Mouse (Mus musculus) embryonic facial prominence, embryonic 13.5 days (tissue): ENCODE results near the gene Selenoh. TPM values are rescaled to one million over a fixed set of nuclear protein-coding genes. Genes with fewer than 3 reads are reported as not detected.

ENCODE experiments used
- ATAC-seq: fragments of 200-750 bp; cut with Nextera tagmentation; 2 replicates; pipeline ENCODE4 v1.8.0; 2017; ENCODE audit warnings: low read depth; ENCODE audit not compliant: insufficient number of reproducible peaks, insufficient read depth, low FRiP score, low TSS enrichment
- H3K27ac ChIP-seq: fragments of 300-500 bp; sonication (generic); 2 replicates; pipeline ENCODE4 v1.5.1; 2015; ENCODE audit warnings: moderate library complexity, mild to moderate bottlenecking, inconsistent platforms
- H3K27me3 ChIP-seq: fragments of 300-500 bp; sonication (generic); 2 replicates; pipeline ENCODE4 v1.6.1; 2015; ENCODE audit warnings: mild to moderate bottlenecking, inconsistent platforms
- H3K36me3 ChIP-seq: fragments of 300-500 bp; sonication (generic); 2 replicates; pipeline ENCODE4 v1.6.1; 2015; ENCODE audit warnings: mild to moderate bottlenecking, inconsistent platforms
- H3K4me1 ChIP-seq: fragments of 300-500 bp; sonication (generic); 2 replicates; pipeline ENCODE4 v1.6.1; 2015; ENCODE audit warnings: inconsistent platforms
- H3K4me2 ChIP-seq: fragments of 300-500 bp; sonication (generic); 2 replicates; pipeline ENCODE4 v1.6.1; 2015; ENCODE audit warnings: moderate library complexity, mild to moderate bottlenecking, inconsistent platforms
- H3K4me3 ChIP-seq: fragments of 300-500 bp; sonication (generic); 2 replicates; pipeline ENCODE4 v1.5.1; 2015; ENCODE audit warnings: mild to moderate bottlenecking, inconsistent platforms
- H3K9ac ChIP-seq: fragments of 300-500 bp; sonication (generic); 2 replicates; pipeline ENCODE4 v1.6.1; 2015; ENCODE audit warnings: mild to moderate bottlenecking, inconsistent platforms
- H3K9me3 ChIP-seq: fragments of 300-500 bp; sonication (generic); 2 replicates; pipeline ENCODE4 v1.6.1; 2016; ENCODE audit warnings: inconsistent platforms
- WGBS: fragments of 180-500 bp; shearing (Covaris S2); methylation state at CpG from one replicate; pipeline ENCODE4 v1.1.7; 2015; ENCODE audit warnings: mixed read lengths; 5-methylcytosine and 5-hydroxymethylcytosine counted together
- polyA plus RNA-seq: library from polyadenylated mRNA; unstranded; fragments of >200 nt; fragmentation: Nextera tagmentation; extraction: Ambion mirVana; gene quantifications from 2 replicates; pipeline ENCODE4 v1.2.1, GENCODE M21; 2015

Selenoh gene
- 292 and 345 TPM in 2 replicates for polyA plus RNA-seq

- Histone ChIP-seq H3K36me3 (peaks cover 41% of the 10 kb centered on the region), H3K9ac (peak within 1 kb of the TSS; percentile 96), H3K9me3 (no peaks in the 10 kb centered on the region), H3K4me3 (peak within 1 kb of the TSS; percentile 91), H3K27ac (peak within 1 kb of the TSS; percentile 95), H3K27me3 (no peaks in the 10 kb centered on the region), H3K4me2 (peak within 1 kb of the TSS; percentile 71), H3K4me1 (peaks cover 14% of the 10 kb centered on the region)
- WGBS = under 1% methylated on average over 20 of the region's 20 CpGs
- ATAC-seq = peak; percentile 94
These were observed at the start of gene Selenoh for GRCm38 (mm10) chr2:84670569-84670933. Gene Selenoh, minus strand, starts transcription at chr2:84670770.

DNA sequence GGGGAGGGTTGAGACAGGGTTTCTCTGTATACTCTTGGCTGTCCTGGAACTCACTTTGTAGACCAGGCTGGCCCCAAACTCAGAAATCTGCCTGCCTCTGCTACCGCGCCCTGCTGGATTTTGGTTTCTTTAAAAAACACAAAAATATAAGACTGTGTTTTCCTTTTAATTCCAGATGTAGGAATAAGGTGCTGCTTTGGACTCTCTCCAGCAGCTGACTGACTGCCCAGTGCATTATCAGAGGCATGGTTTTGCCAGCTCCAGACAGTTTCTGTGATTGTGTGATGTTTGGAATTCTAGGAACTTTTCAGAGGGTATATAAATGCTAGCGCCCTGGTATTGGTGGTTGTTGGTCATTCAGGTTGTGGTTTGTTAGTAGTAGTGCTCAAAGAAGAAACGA is 46.8 kb upstream of the Selenoh start:
- 93% methylated on average over 4 of the region's 4 CpGs for whole genome bisulfite sequencing

DNA sequence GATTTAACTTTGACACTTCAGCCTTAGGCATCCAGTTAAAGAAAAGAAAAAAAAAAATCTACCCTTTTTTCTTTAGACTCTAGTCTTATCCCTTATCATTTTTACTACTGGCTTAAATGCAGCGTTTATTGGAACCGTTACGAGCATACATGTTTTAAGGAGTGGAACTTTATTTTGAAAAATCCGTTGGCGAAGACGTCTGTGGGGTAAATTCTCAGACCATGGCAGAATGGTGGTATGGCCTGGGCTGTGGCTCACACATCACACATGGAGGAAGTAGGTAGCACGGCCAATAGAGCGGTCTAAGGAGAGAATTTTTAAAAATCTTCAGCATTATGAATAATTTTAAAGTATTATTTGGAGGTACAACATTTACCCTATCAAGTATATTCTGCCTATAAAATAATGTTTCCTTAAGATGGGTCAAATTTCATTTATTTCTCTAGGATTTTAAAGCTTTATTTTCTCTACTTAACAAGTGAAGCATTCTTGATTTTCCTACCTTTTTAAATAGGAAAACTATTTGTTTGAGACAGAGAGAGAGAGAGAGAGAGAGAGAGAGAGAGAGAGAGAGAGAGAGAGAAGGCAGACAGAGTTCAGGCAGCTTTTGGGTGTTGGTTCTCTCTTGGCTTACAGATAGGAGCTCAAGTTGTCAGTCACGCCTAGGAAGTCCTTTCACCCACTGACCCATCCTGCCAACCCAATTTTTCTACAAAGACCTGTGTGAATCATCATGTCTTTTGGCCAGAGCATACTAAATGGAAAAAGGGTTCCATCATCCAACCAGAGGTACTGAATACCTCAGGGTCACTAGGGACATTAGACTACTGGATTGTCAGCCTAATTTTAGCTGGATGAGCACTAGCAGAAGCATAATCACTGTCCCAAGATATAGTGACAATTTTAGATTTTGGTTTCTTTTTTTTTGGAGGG is 46.1 kb upstream of the Selenoh start:
- H3K36me3 ChIP-seq = peaks cover 6% of the 10 kb centered on the region
- no peak for ATAC-seq
- peak overlapping the region; percentile 93 for H3K4me3 ChIP-seq
- 32% methylated on average over 9 of the region's 9 CpGs for WGBS
- H3K27me3 ChIP-seq = no peaks in the 10 kb centered on the region
- H3K27ac ChIP-seq = peak overlapping the region; percentile 96
- H3K4me1 ChIP-seq = peaks cover 13% of the 10 kb centered on the region
- H3K9me3 ChIP-seq = no peaks in the 10 kb centered on the region
- peak overlapping the region; percentile 68 for H3K4me2 ChIP-seq
- H3K9ac ChIP-seq = peak overlapping the region; percentile 77

More for the DNA sequence above, 46.8 kb upstream of the Selenoh start:
- Histone ChIP-seq H3K9me3 (no peaks in the 10 kb centered on the region), H3K4me3 (no peak overlapping the region), H3K9ac (no peak overlapping the region), H3K4me1 (peaks cover 13% of the 10 kb centered on the region), H3K36me3 (peaks cover 8% of the 10 kb centered on the region), H3K27ac (no peak overlapping the region), H3K4me2 (no peak overlapping the region), H3K27me3 (no peaks in the 10 kb centered on the region)
- no peak for ATAC-seq

- no peaks in the 10 kb centered on the region for H3K9me3 ChIP-seq
- peak overlapping the region; percentile 68 for H3K4me2 ChIP-seq
- H3K9ac ChIP-seq = peak overlapping the region; percentile 77
- H3K36me3 ChIP-seq = peaks cover 2% of the 10 kb centered on the region
- peak overlapping the region; percentile 96 for H3K27ac ChIP-seq
- H3K27me3 ChIP-seq = no peaks in the 10 kb centered on the region
- under 1% methylated on average over 33 of the region's 33 CpGs for WGBS
- peak overlapping the region; percentile 93 for H3K4me3 ChIP-seq
- ATAC-seq = peak; percentile 94
- H3K4me1 ChIP-seq = peaks cover 13% of the 10 kb centered on the region
These were observed 45.2 kb upstream of the Selenoh start for GRCm38 (mm10) chr2:84715562-84716361.

- H3K36me3 ChIP-seq = peaks cover 10% of the 10 kb centered on the region
- H3K4me2 ChIP-seq = peak within 1 kb of the TSS; percentile 68
- H3K4me3 ChIP-seq = peak within 1 kb of the TSS; percentile 93
- WGBS = 1% methylated on average over 106 of the region's 107 CpGs
- H3K9ac ChIP-seq = peak within 1 kb of the TSS; percentile 99
- H3K27me3 ChIP-seq = no peaks in the 10 kb centered on the region
- no peaks in the 10 kb centered on the region for H3K9me3 ChIP-seq
- peak; percentile 96 for ATAC-seq
- H3K27ac ChIP-seq = peak within 1 kb of the TSS; percentile 96
- H3K4me1 ChIP-seq = peaks cover 13% of the 10 kb centered on the region
These were observed 44.4 kb upstream of the Selenoh start, which contains the start of gene Zdhhc5 for GRCm38 (mm10) chr2:84714811-84715561. Gene Zdhhc5, minus strand, starts transcription at chr2:84715180.

DNA sequence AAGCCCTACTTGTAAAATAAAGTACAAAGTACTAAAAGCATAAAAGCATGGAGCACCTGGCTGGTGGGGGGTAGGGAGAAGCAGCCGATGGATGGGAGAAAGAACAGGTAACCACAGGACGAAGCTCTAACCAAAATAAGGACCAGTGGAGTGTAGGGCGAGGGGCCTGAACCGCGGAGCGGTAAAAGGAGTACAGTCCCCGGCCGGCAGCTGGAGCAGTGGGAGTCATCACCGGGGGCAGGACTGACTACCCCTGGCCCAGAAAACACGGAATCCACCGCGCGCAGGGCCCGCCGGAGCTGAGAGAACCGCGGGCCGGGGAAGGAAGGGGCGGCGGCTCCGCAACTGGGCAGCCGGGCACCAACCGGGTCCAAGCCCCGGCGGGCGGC is 43.8 kb upstream of the Selenoh start:
- H3K27ac ChIP-seq = peak overlapping the region; percentile 96
- peak overlapping the region; percentile 68 for H3K4me2 ChIP-seq
- H3K4me3 ChIP-seq = peak overlapping the region; percentile 93
- no peak; the same call in 1 of the 2 replicates for ATAC-seq
- under 1% methylated on average over 26 of the region's 26 CpGs for WGBS
- H3K4me1 ChIP-seq = peaks cover 13% of the 10 kb centered on the region
- peak overlapping the region; percentile 99 for H3K9ac ChIP-seq
- H3K9me3 ChIP-seq = no peaks in the 10 kb centered on the region
- peaks cover 15% of the 10 kb centered on the region for H3K36me3 ChIP-seq
- H3K27me3 ChIP-seq = no peaks in the 10 kb centered on the region

- ATAC-seq = no peak
- WGBS = 87% methylated on average over 2 of the region's 2 CpGs
- Histone ChIP-seq H3K27ac (no peak overlapping the region), H3K9me3 (no peaks in the 10 kb centered on the region), H3K9ac (no peak overlapping the region), H3K4me2 (no peak overlapping the region), H3K36me3 (peaks cover 37% of the 10 kb centered on the region), H3K27me3 (no peaks in the 10 kb centered on the region), H3K4me1 (peaks cover 24% of the 10 kb centered on the region), H3K4me3 (no peak overlapping the region)
These were observed 41.3 kb upstream of the Selenoh start for GRCm38 (mm10) chr2:84711898-84712297.

DNA sequence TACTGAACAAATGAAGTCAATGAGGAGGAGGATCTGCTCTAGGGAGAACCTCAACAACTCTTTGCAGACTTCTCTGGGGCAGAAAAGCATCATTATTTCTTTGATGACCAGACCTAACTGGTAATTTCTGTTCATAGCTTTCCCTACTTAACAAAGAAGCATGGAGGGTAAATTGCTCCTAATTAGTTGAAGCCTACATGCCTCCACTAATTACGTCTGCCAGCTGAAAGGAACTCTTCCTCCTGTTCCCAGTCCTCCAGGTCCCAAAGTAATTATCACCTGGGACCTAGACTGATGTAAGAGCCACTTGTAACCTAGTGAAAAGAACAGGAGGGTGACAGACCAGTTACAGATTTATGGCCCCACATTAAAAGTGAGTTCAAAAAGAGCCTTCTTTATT is 37.0 kb upstream of the Selenoh start:
- Histone ChIP-seq H3K4me3 (no peak overlapping the region), H3K36me3 (peaks cover 54% of the 10 kb centered on the region), H3K27ac (no peak overlapping the region), H3K4me1 (peaks cover 13% of the 10 kb centered on the region; the same call in 1 of the 2 replicates), H3K27me3 (no peaks in the 10 kb centered on the region), H3K9ac (no peak overlapping the region), H3K4me2 (no peak overlapping the region), H3K9me3 (no peaks in the 10 kb centered on the region)
- WGBS = 43% methylated on average over 1 of the region's 1 CpGs
- ATAC-seq = no peak

DNA sequence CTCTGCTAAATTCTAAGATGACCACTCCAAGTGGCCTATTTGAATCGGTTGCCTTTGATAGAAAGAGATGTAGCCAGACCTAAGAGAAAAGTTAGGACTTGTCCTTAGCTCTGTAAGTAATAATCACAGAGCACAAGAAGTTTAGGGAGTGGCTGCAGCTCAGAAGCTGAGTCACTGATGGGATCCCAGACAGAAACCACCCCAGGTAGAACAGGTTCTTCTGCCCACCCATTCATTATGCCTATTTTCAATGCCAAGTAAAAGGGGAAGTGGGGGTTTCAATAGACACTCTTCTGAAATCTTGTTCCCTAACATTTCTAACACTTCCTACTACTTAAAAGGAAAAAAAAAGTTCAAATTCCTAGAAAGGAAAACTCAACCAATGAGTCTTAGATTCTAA is 34.7 kb upstream of the Selenoh start:
- ATAC-seq = no peak
- H3K27me3 ChIP-seq = no peaks in the 10 kb centered on the region
- no peak overlapping the region for H3K9ac ChIP-seq
- no peaks in the 10 kb centered on the region for H3K9me3 ChIP-seq
- H3K36me3 ChIP-seq = peaks cover 51% of the 10 kb centered on the region
- H3K4me1 ChIP-seq = peaks cover 11% of the 10 kb centered on the region; the same call in 1 of the 2 replicates
- no peak overlapping the region for H3K4me2 ChIP-seq
- no peak overlapping the region for H3K4me3 ChIP-seq
- H3K27ac ChIP-seq = no peak overlapping the region
- WGBS = 81% methylated on average over 1 of the region's 1 CpGs

GRCm38 (mm10) chr2:84704329-84704728 is 33.8 kb upstream of the Selenoh start:
- WGBS = 80% methylated on average over 5 of the region's 5 CpGs
- Histone ChIP-seq H3K27ac (no peak overlapping the region), H3K4me3 (no peak overlapping the region), H3K27me3 (no peaks in the 10 kb centered on the region), H3K4me2 (no peak overlapping the region), H3K4me1 (peaks cover 11% of the 10 kb centered on the region; the same call in 1 of the 2 replicates), H3K36me3 (peaks cover 52% of the 10 kb centered on the region), H3K9ac (no peak overlapping the region), H3K9me3 (no peaks in the 10 kb centered on the region)
- no peak for ATAC-seq

DNA sequence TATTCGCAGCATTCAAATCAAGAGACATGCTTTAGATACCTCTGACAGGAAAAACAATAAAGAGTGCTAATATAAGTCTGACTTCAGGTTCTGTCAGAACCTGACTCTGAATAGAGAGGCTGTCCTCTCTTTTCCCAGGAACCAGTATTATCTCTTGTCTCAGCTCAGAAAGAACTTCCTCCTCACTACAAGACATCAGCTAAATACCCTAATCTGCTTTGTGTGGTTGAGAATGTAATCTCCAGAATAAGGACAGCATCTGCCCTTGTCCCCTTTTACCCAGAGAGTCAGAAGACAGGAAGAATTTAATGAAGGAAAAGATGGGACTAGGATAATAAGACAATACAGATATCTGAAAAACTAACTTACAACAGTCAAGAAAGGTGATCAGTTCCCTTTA is 32.9 kb upstream of the Selenoh start:
- peaks cover 7% of the 10 kb centered on the region; the same call in 1 of the 2 replicates for H3K4me1 ChIP-seq
- ATAC-seq = no peak
- H3K27me3 ChIP-seq = no peaks in the 10 kb centered on the region
- no peak overlapping the region for H3K9ac ChIP-seq
- H3K9me3 ChIP-seq = no peaks in the 10 kb centered on the region
- WGBS = 93% methylated on average over 1 of the region's 1 CpGs
- H3K27ac ChIP-seq = no peak overlapping the region
- H3K4me2 ChIP-seq = no peak overlapping the region
- no peak overlapping the region for H3K4me3 ChIP-seq
- H3K36me3 ChIP-seq = peaks cover 47% of the 10 kb centered on the region
